Mouse (Mus musculus): Measurements from ENCODE around the gene Slc35d3.
A peak's percentile ranks its signal among the peaks of the same experiment; 100 is the strongest.

Gene Slc35d3

DNA sequence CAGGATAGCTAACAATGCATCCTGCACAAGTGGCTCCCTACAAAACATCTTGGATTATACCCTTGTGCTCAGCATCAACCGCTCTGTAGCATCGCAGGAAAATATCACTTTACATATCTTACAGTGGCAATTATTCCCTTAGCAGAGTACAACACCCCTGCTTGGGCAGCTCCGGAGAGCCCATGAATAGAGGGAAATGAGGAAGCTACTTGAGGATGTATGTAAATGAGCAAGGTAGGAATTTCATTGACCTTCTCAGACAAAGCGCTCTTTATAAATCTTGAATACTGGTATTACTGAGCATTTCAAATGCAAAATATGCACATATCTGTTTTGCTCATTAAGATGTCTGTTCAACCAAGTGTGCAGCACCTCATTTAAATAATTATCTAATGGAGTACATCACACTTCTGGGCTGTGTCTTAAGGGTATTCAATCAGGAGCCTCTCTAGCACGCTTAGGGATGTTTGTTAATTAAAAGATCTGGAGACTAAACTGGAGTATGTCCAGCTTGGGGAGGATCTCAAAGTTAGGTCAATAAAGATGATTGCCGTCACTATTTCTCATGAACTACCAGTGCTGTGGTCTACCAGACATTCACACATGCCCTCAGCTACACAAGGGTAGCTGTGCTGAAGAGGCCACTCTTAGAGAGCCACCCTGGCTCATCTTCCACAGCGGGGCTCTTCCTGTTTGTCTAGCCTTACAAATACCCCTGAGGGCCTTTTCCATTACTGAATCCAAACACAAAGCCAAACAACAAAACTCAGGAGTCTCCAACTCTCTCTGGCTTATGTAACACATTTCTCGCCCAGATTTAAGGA, 15.2 kb downstream of the Slc35d3 start:
- no peak for DNase-seq (ENCODE audit: low read depth, low spot score)

DNA sequence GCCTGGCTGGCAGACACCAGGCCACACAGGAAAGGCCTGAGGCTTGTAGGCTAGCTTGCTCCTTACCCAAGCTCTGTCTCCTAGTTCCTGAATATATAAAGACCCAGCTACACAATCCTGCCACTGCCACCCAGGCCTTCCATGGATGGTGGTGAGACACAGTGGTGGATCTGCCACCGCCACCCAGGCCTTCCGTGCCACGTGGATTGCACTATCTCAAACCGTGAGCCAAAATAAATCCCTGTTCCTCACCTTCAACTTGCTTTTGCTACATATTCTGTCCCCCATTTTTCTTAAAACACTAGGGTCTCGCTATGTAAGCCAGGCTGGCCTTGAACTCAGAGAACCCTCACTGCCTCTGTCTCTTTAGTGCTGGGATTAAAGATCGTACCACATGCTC, 17.0 kb downstream of the Slc35d3 start:
- no peak for DNase-seq (ENCODE audit: low read depth, low spot score)

- peak; percentile 10 for DNase-seq (ENCODE audit: low read depth, low spot score)
These were observed 20.0 kb downstream of the Slc35d3 start for GRCm38 (mm10) chr10:19831072-19831849.

DNA sequence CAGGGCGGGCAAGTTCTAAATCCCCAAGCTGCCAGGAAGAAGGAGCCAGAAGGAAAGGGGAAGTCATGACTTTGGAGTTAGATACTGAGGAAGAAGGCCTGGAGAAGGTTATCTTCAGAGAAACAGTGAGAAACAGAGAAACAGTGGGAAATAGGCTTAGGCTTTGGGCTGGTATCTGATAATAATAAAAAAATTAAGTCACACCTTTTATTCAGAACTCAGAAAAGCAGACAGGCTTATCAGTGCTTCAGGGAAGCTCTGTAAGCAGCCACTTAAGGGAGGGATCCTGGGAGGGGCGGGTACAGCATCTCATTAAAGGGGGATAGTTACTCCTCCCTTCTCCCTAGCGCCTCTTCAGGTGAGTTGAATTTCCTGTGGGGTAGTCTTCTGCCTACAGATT, 30.3 kb downstream of the Slc35d3 start:
- no peak for DNase-seq (ENCODE audit: low read depth, low spot score)

DNA sequence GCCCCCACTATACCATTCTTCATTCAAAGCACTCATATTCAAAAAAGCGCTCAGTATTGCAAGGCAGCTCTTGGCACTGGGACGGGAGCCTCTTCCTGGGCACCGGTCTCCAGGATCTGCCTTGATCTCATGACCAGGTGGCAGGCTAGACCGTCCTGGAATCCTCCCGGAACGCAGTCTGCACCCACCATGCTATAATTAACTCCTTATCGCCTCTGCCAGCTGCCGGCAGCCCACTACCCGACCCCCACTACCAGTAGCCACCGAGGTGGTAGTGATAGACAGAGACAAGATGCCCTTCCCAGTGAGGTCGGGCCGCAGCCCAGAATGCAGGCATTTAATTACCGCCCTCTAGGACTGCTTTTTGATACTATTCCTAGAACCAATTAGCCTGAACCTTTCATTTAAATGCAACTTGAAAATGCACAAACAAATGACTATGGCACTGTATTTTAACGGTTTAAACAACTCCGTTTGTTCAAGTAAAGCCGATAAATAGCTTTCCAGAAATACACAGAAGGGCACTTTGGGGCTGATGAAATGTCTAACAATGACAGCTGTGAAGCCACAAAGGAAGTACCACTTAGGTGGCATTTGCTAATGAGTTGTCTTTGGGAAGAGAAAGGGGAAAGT, 32.4 kb downstream of the Slc35d3 start:
- no peak for DNase-seq (ENCODE audit: low read depth, low spot score)

DNA sequence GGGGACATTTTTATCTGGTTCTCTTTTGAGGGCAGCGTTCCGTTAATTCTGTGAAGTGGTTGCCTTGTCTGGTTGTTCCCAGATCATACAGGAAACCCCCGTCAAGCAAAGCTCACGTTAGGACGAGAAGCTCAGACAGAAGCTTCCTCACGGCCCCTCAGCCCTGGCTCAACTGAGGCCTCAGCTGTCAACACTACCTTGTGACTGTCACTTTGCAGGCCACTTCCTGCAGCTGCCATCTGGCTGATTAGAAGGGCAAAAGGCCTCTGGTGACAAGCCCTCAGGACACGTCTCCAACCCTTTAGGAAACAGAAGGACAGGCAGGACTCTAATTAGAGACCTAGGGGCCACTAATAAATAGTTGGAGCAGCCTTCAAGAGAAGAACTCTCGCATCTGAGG, 35.9 kb downstream of the Slc35d3 start:
- no peak for DNase-seq (ENCODE audit: low read depth, low spot score)

DNA sequence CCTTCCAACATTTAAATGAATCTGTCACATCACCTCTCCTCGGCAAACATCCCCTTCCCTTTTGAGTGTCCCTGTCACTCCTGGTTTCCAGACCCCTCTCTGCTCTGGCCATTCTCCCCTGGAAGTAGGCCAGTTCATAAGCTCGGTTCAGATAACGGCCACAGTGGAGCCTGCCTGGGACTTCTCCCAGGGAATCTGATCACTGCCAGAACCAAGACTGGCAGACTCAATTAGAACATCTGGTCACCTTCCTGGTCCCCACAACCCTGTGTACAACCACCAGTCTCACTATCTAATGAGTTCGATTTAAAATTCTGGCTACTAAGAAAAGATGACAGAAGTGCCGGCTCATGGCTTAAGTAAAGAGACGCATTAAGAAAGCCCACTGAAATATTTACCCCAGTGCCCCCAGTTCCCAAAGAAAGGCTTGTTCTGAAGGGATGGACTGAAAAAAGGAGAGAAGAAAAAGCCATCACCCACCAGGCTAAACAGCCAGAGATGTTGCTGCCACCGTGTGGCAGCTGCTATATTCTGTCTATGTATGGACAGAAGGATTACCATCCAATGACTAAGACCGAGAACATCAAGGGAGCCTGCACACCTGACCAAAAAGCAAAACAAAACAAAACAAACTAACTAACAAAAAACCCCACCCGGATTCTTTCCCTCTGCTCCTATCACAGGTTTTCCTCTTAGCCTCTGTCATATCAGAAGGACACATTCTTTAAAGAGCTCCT, 39.7 kb downstream of the Slc35d3 start:
- DNase-seq (ENCODE audit: low read depth, low spot score): peak; percentile 63

DNA sequence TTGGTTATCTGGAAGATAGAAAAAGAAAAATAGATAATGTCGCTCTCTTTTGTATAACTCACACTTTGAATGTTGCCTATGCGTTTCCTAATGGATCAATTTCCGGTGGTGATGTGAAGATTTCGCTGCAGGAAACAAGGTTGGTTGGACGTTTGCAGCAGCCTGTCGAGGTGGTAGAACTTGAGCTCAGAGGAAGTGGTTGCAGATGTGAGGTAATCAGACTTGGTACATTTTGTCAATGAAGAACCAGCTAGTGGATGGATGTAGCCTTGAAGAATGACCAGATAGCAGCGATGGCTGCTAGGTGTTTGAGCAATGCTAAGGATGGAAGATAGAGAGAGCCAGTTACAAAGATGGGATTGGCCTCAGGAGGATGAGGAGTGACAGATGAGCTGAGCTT, 46.5 kb downstream of the Slc35d3 start:
- DNase-seq (ENCODE audit: low read depth, low spot score): no peak

DNA sequence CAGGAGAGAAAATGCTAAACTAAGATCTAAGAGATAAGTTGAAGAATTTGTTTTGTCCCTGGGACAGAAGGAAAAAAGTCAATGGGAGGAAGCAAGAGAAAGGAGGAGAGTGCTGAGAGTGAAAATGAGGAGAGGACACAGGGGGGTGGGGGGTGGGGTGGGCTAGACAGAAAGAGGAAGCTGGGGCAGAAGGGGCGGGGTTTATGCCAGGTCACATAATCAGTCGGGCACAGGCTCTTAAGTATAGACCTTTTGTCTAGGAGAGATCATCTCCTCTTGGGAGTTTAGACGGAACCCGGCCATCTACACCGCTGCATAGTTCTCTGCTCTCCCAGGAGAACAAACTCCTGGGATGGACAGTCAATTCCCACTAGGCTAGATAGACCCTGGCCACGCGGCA, 48.3 kb downstream of the Slc35d3 start:
- peak; percentile 61 for DNase-seq (ENCODE audit: low read depth, low spot score)

Data from A20 (cell line).